Mouse (Mus musculus) kidney, embryonic 16.5 days (tissue): ENCODE measurements around the gene Metrnl. TPM values are rescaled to one million over a fixed set of nuclear protein-coding genes. Genes with fewer than 3 reads are reported as not detected.

Source experiments
- ATAC-seq: fragments of 200-750 bp; cut with Nextera tagmentation; 2 replicates; pipeline ENCODE4 v1.8.0; 2017; ENCODE audit warnings: moderate TSS enrichment; ENCODE audit not compliant: low FRiP score, low TSS enrichment
- H3K27ac ChIP-seq: fragments of 300-500 bp; sonication (generic); 2 replicates; pipeline ENCODE4 v1.5.1; 2014; ENCODE audit warnings: low read length
- H3K27me3 ChIP-seq: fragments of 300-500 bp; sonication (generic); 2 replicates; pipeline ENCODE4 v1.6.1; 2014; ENCODE audit warnings: low read length, control low read depth, mixed read lengths; ENCODE audit not compliant: insufficient read depth
- H3K36me3 ChIP-seq: fragments of 300-500 bp; sonication (generic); 2 replicates; pipeline ENCODE4 v1.6.1; 2014; ENCODE audit warnings: low read length, control low read depth, mixed read lengths; ENCODE audit not compliant: insufficient read depth
- H3K4me1 ChIP-seq: fragments of 300-500 bp; sonication (generic); 2 replicates; pipeline ENCODE4 v1.6.1; 2014; ENCODE audit warnings: low read length, control low read depth, mixed read lengths; ENCODE audit not compliant: insufficient read depth
- H3K4me2 ChIP-seq: fragments of 300-500 bp; sonication (generic); replicated peaks from 2 replicates; pipeline ENCODE4 v1.6.1; 2014; ENCODE audit warnings: low read depth, low read length
- H3K4me3 ChIP-seq: fragments of 300-500 bp; sonication (generic); 2 replicates; pipeline ENCODE4 v1.5.1; 2014; ENCODE audit warnings: mild to moderate bottlenecking, low read length
- H3K9ac ChIP-seq: fragments of 300-500 bp; sonication (generic); replicated peaks from 2 replicates; pipeline ENCODE4 v1.6.1; 2014; ENCODE audit warnings: low read length
- H3K9me3 ChIP-seq: fragments of 300-500 bp; sonication (generic); 2 replicates; pipeline ENCODE4 v1.6.1; 2016; ENCODE audit warnings: low read length, control low read depth
- WGBS: fragments of 180-500 bp; shearing (Covaris S2); extraction: QIAGEN DNeasy Blood & Tissue Kit; methylation state at CpG from one replicate; pipeline ENCODE4 v1.1.7; 2014; 5-methylcytosine and 5-hydroxymethylcytosine counted together
- polyA plus RNA-seq: library from polyadenylated mRNA; unstranded; fragments of >200 nt; fragmentation: Nextera tagmentation; extraction: Ambion mirVana; gene quantifications from 2 replicates; pipeline ENCODE4 v1.2.1, GENCODE M21; 2015

Gene Metrnl
- polyA plus RNA-seq = 29.5 and 31.3 TPM in 2 replicates

- peaks cover 11% of the 10 kb centered on the region for H3K27me3 ChIP-seq
- peak within 1 kb of the TSS; percentile 67 for H3K27ac ChIP-seq
- H3K9me3 ChIP-seq = no peaks in the 10 kb centered on the region
- ATAC-seq = no peak
- H3K36me3 ChIP-seq = no peaks in the 10 kb centered on the region
- H3K9ac ChIP-seq = peak within 1 kb of the TSS; percentile 79
- peak within 1 kb of the TSS; percentile 96 for H3K4me2 ChIP-seq
- WGBS = 85% methylated on average over 5 of the region's 5 CpGs
- peak within 1 kb of the TSS; percentile 80 for H3K4me3 ChIP-seq
- peaks cover 11% of the 10 kb centered on the region for H3K4me1 ChIP-seq
These were observed at the start of gene Metrnl for GRCm38 (mm10) chr11:121701244-121701643. Gene Metrnl (plus strand): TSS chr11:121701544.

DNA sequence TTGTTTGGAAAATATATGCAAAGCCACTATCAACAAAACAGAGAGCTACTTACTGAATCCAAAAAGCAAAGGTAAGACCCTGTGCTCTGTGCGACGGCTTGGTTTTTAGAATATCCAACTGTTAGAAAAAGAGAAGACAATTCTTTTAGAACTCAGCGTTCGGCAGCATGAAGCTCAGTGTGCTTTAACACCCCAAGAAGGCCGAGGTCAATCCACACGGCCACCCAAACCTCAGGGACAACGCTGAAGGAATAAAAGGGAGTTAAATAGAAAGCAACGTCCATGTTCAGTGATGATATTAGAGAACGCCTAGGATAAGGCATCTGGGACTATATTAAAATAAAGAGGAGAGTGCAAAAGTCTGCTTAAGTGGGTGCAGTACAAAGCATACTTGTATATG is 49.8 kb upstream of the Metrnl start:
- Histone ChIP-seq H3K4me1 (no peaks in the 10 kb centered on the region), H3K9ac (no peak overlapping the region), H3K9me3 (no peaks in the 10 kb centered on the region), H3K4me3 (no peak overlapping the region), H3K4me2 (no peak overlapping the region), H3K27me3 (no peaks in the 10 kb centered on the region), H3K27ac (no peak overlapping the region), H3K36me3 (peaks cover 9% of the 10 kb centered on the region; the same call in 1 of the 2 replicates)
- 93% methylated on average over 9 of the region's 9 CpGs for WGBS
- ATAC-seq = no peak

GRCm38 (mm10) chr11:121651983-121652382 is 49.4 kb upstream of the Metrnl start:
- ATAC-seq = no peak
- no peak overlapping the region for H3K4me2 ChIP-seq
- no peaks in the 10 kb centered on the region for H3K27me3 ChIP-seq
- H3K9ac ChIP-seq = no peak overlapping the region
- H3K4me3 ChIP-seq = no peak overlapping the region
- no peak overlapping the region for H3K27ac ChIP-seq
- no peaks in the 10 kb centered on the region for H3K9me3 ChIP-seq
- 83% methylated on average over 5 of the region's 5 CpGs for WGBS
- peaks cover 9% of the 10 kb centered on the region; the same call in 1 of the 2 replicates for H3K36me3 ChIP-seq
- H3K4me1 ChIP-seq = no peaks in the 10 kb centered on the region

- H3K27ac ChIP-seq = no peak overlapping the region
- H3K4me2 ChIP-seq = no peak overlapping the region
- no peaks in the 10 kb centered on the region for H3K27me3 ChIP-seq
- H3K9me3 ChIP-seq = no peaks in the 10 kb centered on the region
- no peaks in the 10 kb centered on the region for H3K4me1 ChIP-seq
- ATAC-seq = no peak
- no peak overlapping the region for H3K9ac ChIP-seq
- 52% methylated on average over 10 of the region's 10 CpGs for WGBS
- H3K36me3 ChIP-seq = peaks cover 9% of the 10 kb centered on the region; the same call in 1 of the 2 replicates
- no peak overlapping the region for H3K4me3 ChIP-seq
These were observed 48.6 kb upstream of the Metrnl start for GRCm38 (mm10) chr11:121652547-121653305.

DNA sequence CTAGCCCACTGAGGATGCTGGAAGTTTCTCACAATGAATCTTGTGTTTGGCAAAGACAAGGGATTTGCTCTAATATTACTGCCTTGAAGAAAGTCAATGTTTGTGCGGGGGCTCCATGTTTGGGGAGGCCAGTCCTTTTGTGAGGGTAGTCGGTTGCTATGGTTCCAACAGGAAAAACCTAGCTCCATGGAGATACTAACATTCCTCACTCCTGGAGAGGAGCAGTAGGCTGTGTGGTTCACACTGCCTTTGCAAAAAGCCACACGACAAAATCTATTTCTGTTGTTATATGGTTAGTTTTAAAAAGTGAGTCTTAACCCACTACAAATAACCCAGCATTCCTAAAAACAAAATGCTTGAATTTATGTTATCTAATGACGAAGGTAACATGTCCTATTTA is 47.7 kb upstream of the Metrnl start:
- ATAC-seq = no peak
- Histone ChIP-seq H3K27me3 (no peaks in the 10 kb centered on the region), H3K9ac (no peak overlapping the region), H3K27ac (no peak overlapping the region), H3K4me1 (no peaks in the 10 kb centered on the region), H3K4me2 (no peak overlapping the region), H3K9me3 (no peaks in the 10 kb centered on the region), H3K4me3 (no peak overlapping the region), H3K36me3 (peaks cover 9% of the 10 kb centered on the region; the same call in 1 of the 2 replicates)
- 88% methylated on average over 4 of the region's 4 CpGs for WGBS

DNA sequence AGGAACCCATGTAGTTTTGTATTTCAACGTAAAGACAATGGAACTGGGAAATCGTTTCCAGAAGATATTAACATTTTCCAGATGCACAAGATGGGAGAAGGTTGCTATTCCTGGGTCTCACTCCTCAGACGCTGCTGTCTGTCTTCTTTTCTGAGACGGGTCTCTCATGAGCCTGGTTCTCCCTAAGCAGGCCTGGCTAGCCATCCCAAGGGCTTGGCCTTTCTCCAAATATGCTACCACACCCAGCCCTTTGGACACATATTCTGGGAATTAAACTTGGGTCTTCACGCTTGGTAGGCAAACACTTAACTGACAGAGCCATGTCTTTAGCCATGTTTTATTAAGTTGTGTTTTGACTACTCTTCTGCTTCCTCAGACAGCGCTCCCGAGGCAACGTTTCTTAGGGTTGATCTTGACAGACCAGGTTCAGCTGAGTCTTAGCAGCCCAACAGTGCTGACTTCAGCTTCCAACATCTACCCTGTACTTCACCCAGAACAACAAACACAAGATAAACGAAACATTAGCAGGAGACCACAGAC is 46.9 kb upstream of the Metrnl start:
- Histone ChIP-seq H3K9ac (no peak overlapping the region), H3K4me2 (no peak overlapping the region), H3K9me3 (no peaks in the 10 kb centered on the region), H3K36me3 (peaks cover 9% of the 10 kb centered on the region), H3K27me3 (no peaks in the 10 kb centered on the region), H3K4me3 (no peak overlapping the region), H3K4me1 (no peaks in the 10 kb centered on the region), H3K27ac (no peak overlapping the region)
- 77% methylated on average over 9 of the region's 9 CpGs for WGBS
- ATAC-seq = no peak

GRCm38 (mm10) chr11:121655166-121655806 is 46.1 kb upstream of the Metrnl start:
- 72% methylated on average over 6 of the region's 6 CpGs for WGBS
- Histone ChIP-seq H3K4me1 (no peaks in the 10 kb centered on the region), H3K27me3 (no peaks in the 10 kb centered on the region)

DNA sequence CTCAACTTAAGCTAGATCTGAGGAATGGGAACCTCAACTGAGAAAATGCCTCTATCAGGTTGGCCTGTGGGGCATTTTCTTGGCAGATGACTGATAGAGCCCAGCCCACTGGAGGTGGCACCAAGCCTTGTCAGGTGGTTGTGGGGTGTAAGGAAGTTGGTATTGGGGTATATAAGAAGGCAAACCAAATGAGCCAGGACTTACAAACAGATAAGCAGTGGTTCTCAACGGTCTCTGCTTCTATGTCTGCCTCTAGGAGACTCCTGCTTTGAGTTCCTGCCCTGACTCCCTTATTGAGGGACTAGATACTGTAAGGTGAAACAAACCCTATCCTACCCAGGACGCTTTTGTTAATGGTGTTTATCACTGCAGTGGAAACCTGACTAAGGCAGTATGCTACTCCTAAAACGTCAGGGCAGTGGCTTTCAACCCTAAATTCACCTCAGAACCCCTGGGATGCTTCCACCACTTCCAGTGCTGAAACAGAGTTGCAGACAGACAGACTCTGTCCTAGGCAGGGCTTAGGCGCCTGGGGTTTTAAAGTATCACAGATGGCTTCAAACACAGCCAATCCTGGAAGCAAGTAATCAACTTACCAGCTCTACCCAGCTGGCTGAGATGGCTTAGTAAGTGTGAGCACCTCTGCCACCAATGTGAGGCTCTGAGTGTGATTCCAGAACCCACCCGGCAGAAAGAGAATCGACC is 45.4 kb upstream of the Metrnl start:
- H3K4me3 ChIP-seq = no peak overlapping the region
- H3K4me2 ChIP-seq = no peak overlapping the region
- H3K36me3 ChIP-seq = peaks cover 8% of the 10 kb centered on the region; the same call in 1 of the 2 replicates
- ATAC-seq = no peak
- H3K9ac ChIP-seq = no peak overlapping the region
- 82% methylated on average over 6 of the region's 6 CpGs for WGBS
- H3K27me3 ChIP-seq = no peaks in the 10 kb centered on the region
- no peaks in the 10 kb centered on the region for H3K9me3 ChIP-seq
- H3K27ac ChIP-seq = no peak overlapping the region
- H3K4me1 ChIP-seq = no peaks in the 10 kb centered on the region

More at GRCm38 (mm10) chr11:121655166-121655806, 46.1 kb upstream of the Metrnl start:
- Histone ChIP-seq H3K4me3 (no peak overlapping the region), H3K27ac (no peak overlapping the region), H3K9ac (0 out of 2 replicates have a peak overlapping the region, but pooled peaks have one; percentile 22), H3K36me3 (peaks cover 13% of the 10 kb centered on the region), H3K4me2 (no peak overlapping the region), H3K9me3 (no peaks in the 10 kb centered on the region)
- ATAC-seq = no peak

DNA sequence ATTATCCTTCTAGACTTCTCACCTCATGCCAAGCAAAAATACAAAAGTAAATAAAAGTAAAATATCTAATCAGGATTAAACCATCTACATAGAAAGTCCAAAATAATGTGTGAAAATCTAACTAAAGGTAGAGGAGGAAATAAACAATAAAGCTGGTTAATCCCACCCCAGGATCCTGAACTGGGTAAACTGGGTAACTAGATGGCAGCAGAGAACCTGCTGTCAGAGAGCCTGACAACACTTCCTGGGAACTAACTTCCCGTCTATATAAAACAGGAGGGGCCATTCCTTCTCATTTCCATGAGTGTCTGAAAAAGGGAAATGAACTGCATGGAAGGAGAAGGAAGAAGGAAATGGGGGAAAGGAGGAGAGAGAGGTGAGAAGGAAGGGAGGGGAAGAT is 43.2 kb upstream of the Metrnl start:
- Histone ChIP-seq H3K4me2 (no peak overlapping the region), H3K4me1 (no peaks in the 10 kb centered on the region), H3K9me3 (no peaks in the 10 kb centered on the region), H3K9ac (no peak overlapping the region), H3K27me3 (no peaks in the 10 kb centered on the region), H3K36me3 (peaks cover 8% of the 10 kb centered on the region; the same call in 1 of the 2 replicates), H3K27ac (no peak overlapping the region), H3K4me3 (no peak overlapping the region)
- no peak for ATAC-seq
- WGBS = 39% methylated on average over 1 of the region's 1 CpGs
